Mouse (Mus musculus): ENCODE data around the gene Mindy1.

Gene Mindy1

DNA sequence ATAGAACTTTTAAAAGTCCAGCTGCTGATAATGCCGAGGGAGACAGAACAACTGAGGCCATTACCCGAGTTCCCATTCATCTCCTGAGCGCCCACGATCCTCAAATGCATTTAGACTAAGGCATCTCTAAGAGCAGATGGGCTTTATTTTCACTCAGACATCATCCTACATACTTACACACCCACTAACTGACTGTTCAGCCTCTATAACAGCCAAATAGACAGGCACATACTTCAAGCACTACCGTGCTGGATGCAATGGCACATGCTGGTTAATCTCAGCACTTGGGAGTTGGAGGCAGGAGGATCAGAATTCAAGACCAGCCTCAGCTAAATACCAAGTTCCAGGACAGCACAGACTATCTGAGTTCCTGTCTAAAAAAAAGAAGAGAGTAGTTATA is 11.4 kb upstream of the Mindy1 start:
- no peak for DNase-seq

DNA sequence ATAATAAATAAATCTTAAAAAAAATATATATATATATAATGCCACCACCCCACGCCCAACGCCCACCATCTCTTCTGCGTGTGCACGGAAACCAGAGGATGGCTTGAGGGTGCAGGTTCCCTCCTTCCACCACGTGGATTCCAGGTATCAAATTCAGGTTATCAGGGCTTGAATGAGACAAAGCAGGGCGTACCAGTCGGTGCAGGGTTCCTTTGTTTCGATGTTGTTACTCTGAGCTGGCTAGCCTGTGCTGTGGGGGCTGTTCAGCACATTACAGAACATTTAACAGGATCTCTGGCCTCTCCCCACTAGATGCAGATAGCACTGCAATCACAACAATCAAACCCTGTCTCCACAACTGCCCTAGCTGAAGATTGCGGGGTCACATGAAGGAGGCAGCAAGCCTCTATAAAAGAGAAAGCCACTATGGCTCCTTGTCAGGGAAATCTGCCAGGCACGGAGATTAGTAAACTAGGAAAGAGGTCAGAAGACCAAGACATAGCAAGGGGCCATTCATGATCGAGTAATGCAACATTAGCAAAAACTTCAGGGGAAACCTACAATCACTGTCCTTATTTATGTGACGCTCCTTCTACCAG is 10.3 kb upstream of the Mindy1 start:
- peak in 1 of 2 experiments; percentile 46 for DNase-seq

DNA sequence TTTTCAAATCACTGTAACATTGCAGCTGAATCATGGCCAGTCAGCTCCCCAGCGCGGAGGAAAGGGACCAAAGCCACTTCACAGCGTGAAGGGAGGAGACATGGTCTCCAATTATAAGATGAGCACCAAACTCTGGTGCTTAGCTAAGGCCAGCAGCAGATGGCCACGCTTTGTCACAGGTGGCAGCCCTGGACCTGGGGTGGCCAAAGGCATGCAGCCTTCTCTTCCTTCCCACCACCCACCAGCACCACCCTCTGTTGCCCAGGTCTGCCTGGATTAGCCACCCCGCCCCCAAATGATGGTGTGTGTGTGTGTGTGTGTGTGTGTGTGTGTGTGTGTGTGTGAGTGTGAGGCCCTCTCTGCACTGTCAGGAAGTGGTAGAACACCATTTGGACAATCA is 7.7 kb upstream of the Mindy1 start:
- DNase-seq = no peak

DNA sequence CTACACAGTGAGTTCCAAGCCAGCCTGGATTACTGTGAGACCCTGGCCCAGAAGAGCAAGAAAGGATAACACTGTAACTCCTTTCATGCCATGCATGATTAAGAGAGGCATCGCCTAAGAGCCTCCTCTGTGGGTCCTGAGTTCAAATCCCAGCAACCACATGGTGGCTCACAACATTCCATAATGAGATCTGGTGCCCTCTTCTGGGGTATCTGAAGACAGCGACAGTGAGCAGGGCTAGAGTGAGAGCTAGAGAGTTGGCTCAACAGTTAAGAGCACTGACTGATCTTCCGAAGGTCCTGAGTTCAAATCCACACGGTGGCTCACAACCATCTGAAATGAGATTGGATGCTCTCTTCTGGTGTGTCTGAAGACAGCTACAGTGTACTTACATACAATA is 6.7 kb upstream of the Mindy1 start:
- DNase-seq = no peak

DNA sequence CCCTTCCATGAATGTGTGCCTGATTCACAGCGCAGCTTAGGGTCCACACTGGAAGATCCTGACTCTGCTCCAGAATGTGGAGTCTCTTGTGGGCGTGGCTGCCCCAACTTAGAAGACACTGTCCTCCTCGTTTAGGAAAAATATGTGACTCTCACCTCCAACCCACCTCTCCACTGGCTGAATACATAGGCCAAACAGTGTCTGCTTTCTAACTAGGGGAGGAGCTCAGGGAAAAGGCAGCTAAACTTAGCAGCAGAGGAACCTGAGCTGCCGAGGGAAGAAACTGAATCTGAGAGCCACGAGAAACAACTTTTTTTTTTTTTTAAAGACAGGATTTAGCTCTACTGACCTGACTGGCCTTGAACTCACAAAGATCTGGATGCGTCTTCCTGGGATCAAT is 6.0 kb upstream of the Mindy1 start:
- no peak for DNase-seq

DNA sequence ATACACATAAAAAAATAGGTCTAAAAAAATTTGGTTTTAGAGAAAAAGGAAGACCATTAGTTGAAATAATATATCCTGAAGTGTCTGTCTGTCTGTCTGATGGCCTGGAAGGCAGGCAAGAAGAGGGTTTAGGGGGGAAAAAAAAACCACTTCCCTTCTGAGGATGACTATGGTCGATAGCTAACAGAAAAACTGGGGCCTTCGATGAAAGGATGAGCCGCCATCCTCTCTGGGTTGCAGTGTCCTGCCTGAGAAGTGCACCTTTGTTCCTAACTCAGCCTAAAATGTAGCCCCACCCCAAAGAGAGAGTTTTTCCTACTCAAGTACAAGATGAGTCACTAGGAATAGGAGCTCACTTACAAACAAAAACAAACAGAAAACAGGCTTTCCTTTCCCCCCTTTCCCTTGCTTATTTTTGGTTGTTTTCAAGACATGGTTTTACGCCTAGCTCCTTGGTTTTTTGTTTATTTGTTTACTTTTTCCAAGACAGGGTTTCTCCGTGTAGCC is 4.7 kb upstream of the Mindy1 start:
- no peak for DNase-seq

DNA sequence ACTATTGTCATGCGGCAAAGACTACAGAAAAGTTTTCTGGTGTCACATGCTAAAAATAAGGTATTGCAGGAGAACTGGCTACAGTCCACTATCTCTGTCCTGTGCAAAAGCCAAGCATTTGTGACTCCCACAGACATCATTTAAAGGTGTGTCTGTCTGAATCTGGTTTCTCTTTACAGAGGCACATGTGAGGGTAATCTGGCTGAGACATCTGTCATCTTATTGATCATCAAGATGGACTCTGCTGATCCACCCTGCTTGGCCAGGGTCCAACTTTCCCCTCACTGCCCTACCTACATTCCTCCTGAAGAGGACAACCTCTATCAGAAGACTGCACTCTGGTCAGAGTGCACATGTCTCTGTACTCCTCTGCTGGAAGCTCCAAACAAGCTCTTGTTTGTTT is 4.0 kb upstream of the Mindy1 start:
- peak in 1 of 2 experiments; percentile 55 for DNase-seq

DNA sequence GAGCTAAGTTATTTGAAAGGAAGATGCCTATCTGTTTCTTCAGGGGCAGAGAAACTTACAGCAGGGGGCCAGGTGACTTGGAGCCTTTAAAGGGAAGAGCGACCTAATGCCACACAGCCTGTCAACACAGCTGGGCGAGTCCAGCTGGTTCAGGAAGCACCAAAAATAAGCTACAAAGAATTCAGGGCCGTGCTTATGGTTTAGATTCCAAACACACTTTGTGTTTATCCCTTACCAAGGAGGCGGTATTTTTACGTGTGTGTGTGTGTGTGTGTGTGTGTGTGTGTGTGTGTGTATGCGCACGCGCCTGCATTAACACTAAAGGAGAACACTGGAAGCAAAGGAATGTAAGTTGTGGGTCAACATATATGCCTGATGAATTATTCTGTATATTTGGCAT is 398 bp upstream of the Mindy1 start:
- peak; percentile 53 to 58 for DNase-seq

DNA sequence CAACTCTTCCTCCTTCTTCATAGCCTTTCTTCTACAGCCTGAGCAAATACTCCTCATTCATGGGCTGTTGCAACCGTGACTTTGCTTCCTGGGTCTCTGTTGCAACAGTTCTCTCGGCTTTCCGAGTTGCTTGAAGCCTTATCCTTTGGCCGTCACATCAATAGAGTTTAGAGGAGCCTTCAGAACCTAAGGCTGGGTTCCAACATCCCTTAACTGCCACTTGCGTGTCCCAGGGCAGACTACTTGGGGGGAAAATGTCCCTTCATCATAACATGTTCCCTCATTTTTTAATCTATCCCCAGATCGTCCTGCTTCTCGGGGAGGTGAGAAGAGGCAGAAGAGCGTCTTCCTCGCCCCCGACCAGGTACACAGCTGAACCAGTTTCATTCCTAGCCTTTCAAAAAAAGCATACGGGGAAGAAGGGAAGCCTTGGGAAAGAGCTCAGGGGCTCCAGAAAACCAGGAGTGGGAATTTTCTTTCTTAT is 1.3 kb downstream of the Mindy1 start:
- peak in 1 of 2 experiments; percentile 43 for DNase-seq

DNA sequence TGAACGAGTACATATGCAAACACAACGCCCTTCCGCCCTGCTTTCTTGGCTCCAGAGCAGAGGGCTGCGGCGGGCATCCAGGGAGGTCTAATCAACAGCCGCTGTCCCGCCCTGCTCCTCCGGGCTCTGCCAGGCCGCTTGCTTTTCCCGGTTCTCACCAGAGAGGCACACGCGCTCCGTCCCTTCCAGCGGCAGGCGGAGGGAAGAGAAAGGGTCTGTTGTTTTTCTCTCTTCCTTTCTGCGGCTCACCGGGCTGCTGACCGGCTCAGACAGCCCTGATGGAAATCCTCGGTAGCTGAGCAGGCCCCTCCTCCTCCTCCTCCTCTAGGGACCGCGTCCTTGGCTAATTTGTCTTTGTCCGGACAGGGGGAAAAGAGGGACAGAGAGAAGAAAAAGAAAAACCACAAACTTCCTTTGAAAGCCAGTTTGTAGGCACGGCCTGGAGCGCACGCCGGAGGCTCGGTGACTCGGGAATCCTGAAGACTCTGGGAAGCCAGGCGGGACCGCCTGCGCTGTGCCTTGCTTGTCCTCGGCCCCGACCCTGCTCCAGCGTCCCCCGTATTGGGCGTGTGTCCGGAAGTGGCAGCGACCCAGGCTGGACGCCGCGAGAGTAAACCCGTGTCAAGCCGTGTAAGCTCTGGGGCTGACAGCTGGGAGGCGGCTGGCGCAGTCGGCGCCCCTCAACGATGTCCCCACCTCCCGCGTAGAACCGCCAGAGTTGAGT is 1.9 kb downstream of the Mindy1 start:
- DNase-seq = peak; percentile 87

DNA sequence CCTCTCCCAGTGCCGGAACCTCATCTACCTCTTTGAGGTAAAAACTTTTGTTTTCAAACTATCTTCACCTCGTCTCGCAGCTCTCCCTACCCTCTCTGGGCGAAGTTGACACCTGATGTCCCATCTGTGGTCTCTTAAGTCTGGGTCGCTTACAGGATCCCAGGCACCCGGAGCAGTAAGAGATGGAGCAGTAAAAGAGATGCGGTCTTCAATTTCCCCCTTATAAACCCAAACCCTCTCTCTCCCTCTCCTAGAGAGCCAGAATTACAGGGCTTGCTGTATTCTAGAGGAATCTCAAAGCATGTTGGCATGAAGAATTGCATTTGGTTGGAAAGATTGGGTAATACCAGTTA is 2.4 kb downstream of the Mindy1 start:
- DNase-seq = no peak

DNA sequence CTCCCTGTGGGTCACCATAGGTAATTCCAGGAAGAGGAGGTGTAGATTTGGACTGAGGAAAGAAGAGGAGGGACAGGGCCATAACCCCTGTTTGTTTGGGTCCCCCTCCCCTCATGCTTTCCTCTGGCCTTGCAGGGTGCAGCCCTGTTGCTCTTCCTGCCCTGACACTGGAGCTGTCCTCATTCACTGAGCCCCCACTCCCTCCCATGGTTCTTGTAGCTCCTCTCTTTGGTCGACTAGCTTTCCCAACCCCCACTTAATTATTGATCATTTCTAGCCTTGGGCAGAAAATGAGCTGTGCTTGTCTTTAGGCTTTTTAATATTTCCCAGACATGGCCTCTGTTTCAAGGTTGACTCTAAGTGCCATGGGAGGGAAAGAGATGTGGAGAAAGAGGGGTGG is 2.9 kb downstream of the Mindy1 start:
- DNase-seq = peak in 1 of 2 experiments; percentile 20

DNA sequence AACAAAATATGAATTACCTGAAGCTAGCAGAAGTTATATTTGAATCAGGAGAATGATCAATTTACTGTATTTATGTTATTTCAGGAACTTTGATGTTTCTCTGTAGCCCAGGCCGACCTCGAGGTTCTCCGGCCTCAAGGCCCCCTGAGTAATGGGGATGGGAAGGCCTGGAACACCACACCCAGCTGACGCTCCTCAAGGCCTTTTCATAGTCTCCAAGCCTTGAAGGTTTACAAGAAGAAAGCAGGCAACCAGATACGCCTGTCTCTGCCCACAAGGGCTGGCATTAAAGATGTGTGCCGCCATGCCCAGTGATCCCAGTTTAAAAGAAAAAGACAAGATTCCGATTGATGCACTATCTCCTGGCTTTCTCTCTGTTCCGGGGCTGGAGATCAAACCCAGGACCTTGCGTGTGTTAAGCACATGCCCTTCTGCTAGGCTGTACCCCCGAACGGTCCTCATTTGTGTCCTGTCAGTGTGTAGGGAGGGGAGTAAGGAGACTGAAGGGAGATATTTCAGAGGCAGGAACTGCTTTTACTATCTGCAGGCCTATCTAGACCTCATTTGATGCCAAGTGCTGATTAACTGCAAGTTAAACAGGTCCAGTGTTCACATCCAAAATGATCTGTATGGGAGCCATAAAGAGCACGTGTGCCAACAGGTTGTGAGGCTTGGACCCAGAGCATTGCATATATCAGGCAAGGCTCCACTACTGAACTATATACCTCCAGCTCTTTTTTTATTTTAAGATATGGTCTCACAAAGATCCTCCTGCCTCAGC is 3.5 kb downstream of the Mindy1 start:
- DNase-seq = peak in 1 of 2 experiments; percentile 5

DNA sequence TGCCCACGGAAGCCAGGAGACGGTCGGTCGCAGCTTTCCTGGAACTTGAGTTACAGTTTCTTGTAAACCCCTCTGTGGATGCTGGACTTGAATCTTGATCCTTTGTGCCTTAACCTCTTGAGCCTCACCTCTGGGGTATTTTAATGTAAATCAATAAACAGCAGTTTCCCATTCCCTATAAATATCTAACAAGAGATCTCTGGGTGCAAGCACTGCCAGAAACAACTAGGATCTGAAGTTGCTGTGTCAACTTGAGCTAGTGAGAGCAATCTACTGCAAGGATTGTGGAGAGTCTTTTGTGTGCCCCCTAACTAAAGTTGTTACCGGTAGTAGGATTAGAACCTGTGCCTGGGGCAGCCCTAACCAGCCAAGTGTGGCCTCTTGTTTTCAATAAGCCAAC is 4.2 kb downstream of the Mindy1 start:
- DNase-seq = peak in 1 of 2 experiments; percentile 24

DNA sequence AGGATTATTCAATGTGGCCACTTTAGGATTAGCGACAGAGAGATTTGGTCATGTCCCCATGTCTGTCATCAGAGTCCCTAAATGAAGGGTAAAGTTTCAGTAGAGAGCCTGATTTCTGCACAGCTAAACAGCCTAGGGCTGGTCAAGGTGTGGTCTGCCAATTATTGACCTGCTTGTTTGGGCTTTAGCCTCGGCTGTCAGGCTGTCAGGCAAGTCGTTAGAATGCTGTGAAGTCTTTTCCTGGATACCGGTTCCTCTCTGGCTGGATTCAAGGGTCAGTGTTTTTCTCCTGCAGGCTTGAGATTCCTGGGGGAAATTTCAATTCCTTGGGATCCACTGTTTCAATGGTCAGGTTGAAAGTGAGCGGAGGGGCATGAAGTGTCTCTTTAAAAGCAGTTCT is 4.9 kb downstream of the Mindy1 start:
- peak; percentile 55 to 72 for DNase-seq

DNA sequence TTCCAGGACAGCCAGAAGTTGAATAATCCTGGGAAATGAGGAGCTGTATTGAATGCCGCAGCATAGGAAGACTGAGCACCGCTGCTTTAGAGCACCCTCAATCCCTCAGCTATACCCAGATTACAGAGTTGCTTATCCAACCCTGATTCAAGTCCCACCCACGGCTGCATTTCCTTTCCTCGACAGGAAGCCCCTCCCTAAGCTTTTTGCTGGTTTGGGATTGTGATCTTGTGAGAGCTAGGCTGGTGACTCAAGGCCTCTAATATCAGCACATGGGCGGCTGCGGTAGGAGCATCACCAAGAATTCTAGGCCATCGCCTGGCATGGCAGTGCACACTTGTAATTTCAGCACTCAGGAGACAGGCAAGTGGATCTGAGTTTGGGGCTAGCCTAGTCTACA is 5.4 kb downstream of the Mindy1 start:
- DNase-seq = peak; percentile 48 to 55

DNA sequence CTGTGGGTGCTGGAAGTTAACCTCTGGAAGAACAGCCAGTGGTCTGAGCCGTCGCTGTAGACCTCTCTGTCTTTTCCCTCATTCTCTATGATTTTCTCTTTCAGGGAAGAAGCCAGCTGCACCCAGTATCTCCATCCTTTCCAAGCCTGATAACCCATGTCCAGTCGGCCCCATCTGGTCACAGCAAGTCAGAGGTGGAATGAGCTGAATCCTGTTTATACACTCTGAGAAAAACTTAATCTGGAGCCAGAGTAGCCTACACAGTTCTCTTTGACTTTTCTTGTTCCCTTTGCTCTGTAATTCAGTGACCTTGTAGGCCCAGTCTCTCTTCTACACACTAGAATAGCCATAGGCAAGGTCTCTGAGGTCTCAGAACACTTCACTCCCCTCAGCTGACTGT is 6.4 kb downstream of the Mindy1 start:
- peak; percentile 45 to 55 for DNase-seq

DNA sequence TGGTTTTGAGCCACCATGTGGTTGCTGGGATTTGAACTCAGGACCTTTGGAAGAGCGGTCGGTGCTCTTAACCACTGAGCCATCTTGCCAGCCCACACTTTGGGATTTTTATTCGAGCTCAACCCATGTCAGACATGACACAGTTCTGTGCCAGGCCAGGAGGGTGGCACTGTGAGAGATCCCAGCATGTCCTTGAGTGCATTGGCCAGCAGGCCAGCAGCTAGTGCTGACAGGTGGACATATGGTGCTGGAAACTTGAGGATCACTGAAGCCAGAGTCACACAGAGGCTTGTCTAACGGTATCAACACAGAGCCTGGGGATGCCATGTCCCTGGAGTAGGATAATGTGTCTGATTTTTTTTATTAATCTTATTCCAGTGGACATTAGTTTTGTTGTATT is 8.3 kb downstream of the Mindy1 start:
- no peak for DNase-seq

DNA sequence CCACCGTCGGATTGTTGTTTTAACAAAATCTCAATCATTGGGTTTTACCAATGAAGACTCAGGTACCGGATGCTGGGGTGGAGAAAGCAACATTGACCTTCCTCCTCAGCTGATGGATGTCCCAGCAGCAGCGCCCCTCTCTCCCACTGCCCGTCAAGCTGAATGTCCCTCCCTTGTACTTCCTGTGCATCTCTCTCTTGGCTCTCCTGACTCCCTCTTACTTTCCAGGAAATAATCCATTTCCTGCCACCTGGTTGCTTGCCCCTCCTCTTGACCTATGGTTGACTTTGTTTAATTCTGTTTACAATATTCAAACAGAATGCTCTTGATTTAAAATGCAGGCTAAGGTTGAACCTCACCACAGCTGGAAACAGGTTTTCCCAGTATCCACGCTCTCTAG is 9.0 kb downstream of the Mindy1 start:
- no peak for DNase-seq

DNA sequence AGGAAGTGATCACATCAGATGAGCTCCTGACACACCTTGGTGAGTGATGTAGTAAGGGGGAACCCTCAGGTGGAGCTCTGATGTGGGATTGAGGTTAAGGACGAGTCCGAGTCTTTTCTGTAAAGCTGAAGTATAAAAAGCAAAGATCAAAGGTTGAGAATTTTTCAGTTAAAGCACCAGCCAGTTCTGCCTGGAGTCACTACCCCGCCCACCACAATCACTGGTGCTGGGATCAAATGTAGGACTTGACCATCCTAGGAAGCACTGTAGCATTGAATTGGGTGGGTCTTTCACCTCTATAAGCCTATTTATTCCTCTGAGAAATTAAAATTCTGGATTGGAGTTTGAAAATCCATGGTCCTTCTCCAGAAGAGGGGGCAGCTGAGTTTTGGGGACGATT is 9.9 kb downstream of the Mindy1 start:
- peak in 1 of 2 experiments; percentile 54 for DNase-seq

DNA sequence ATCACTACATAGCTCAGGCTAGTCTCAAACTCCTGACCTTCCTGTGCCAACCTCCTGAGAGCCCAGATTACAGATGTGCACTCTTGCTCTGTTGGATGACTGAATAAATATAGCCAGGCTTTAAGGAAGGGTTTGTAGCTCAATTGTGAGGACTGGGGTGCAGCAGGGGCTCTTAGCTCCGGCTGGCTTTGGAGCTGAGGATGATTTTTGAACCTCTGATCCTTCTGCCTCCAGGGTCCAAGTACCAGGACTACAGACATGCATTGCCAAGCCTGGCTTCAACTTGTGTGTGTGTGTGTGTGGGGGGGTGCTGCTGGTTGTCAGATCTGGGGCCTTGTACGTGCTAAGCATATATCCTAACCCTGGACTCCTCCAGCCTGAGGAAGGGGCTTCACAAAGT is 11.8 kb downstream of the Mindy1 start:
- no peak for DNase-seq

DNA sequence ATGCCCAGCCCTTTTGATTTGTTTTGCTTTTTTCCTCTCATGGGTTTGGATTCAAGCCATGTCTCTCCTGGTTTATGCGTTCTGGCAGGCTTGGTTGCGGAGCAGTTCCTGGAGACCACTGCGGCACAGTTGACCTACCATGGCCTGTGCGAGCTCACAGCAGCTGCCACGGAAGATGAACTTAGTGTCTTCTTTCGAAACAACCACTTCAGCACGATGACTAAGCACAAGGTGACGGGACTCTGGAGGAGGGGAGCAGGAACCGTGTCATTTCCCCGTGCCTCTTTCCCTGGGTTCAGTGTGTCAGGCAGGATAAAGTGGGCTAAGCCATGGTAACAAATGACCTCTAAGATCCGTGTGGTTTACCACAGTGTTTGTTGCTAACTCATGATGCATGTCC is 12.4 kb downstream of the Mindy1 start:
- peak; percentile 68 to 81 for DNase-seq

DNA sequence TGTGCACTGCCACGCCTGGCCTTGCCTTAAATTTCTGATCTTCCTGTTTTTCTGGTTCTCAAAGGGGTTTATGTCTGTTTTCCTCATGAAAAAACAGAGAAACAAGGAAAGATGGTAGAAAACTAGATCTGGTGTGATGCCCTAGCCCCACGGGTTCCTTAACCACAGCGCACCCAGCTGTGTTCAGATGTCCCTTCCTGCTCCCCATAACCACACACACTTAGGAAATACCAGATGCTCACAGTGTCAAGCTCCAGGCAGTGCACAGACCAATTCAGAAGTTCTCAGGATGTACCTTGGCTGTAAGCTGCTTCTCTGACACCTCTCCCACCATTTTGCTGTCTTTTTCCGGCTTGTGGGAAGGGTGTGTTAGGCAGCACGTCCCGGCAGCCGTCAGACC is 13.2 kb downstream of the Mindy1 start:
- no peak for DNase-seq

DNA sequence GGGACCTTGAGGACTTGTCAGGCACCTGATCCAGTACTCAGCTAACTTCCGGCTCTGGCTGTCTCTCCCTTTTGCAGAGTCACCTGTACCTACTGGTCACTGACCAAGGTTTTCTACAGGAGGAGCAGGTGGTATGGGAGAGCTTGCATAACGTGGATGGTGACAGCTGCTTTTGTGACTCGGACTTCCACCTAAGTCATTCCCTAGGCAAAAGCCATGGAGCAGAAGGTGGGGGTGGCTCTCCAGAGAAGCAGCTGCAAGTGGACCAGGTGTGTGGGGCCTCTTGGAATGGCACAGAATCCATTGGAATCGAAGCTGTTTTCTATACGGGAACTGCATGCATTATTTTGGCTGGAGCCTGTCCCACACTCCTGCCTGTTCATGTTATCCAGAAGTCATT is 13.6 kb downstream of the Mindy1 start:
- no peak for DNase-seq

Data from kidney, postnatal 36 days (tissue).